Mouse (Mus musculus) spleen, adult 2 months (tissue): Measurements from ENCODE around the gene Gm5475. TPM values are rescaled to one million over a fixed set of nuclear protein-coding genes. Genes with fewer than 3 reads are reported as not detected.

Experiments used
- DNase-seq, 2 experiments: peaks; one replicate each; pipeline versions ENCODE4 v3.0.0 to v3.0.0-alpha.2; 2012 to 2021; ENCODE audit warnings: low spot score in 2 of 2, low read depth in 1 of 2
- H3K27ac ChIP-seq: fragments of 200-500 bp; 2 replicates; pipeline ENCODE4 v1.5.1; 2012; ENCODE audit warnings: low read length, inconsistent platforms; ENCODE audit not compliant: insufficient read depth
- H3K27me3 ChIP-seq: fragments of 200-500 bp; 2 replicates; pipeline ENCODE4 v1.6.1; 2012; ENCODE audit warnings: mild to moderate bottlenecking, moderate library complexity, low read length, inconsistent platforms; ENCODE audit not compliant: control insufficient read depth, insufficient read depth
- H3K36me3 ChIP-seq: fragments of 200-500 bp; 2 replicates; pipeline ENCODE4 v1.6.1; 2012; ENCODE audit warnings: mild to moderate bottlenecking, low read length, inconsistent platforms; ENCODE audit not compliant: control insufficient read depth, insufficient read depth
- H3K4me1 ChIP-seq: fragments of 200-500 bp; 2 replicates; pipeline ENCODE4 v1.6.1; 2011; ENCODE audit warnings: inconsistent platforms; ENCODE audit not compliant: control insufficient read depth, insufficient read depth, insufficient read length
- H3K4me3 ChIP-seq: fragments of 200-500 bp; 2 replicates; pipeline ENCODE4 v1.5.1; 2011; ENCODE audit warnings: mild to moderate bottlenecking, inconsistent platforms; ENCODE audit not compliant: insufficient read depth, insufficient read length; ENCODE audit errors: extremely low read depth
- CTCF ChIP-seq: fragments of 200-500 bp; IDR thresholded peaks from 2 replicates; pipeline ENCODE4 v1.5.1; 2011; ENCODE audit warnings: mild to moderate bottlenecking, inconsistent platforms; ENCODE audit not compliant: insufficient read depth, insufficient read length, insufficient replicate concordance; ENCODE audit errors: extremely low read depth
- POLR2A ChIP-seq: fragments of 200-500 bp; IDR thresholded peaks from 2 replicates; pipeline ENCODE4 v1.6.1; 2011; ENCODE audit warnings: low read depth, low read length, inconsistent platforms
- WGBS: fragments of 180-500 bp; shearing (Covaris S2); methylation state at CpG from one replicate; pipeline ENCODE4 v1.1.7; 2018; 5-methylcytosine and 5-hydroxymethylcytosine counted together
- polyA plus RNA-seq: library from polyadenylated mRNA; depleted of rRNA; stranded (reverse); fragments of >200 nt; gene quantifications from 2 replicates; pipeline ENCODE4 v1.2.3, GENCODE M21; 2012; rRNA removed

The Gm5475 gene
- polyA plus RNA-seq, 1 experiment = not detected

DNA sequence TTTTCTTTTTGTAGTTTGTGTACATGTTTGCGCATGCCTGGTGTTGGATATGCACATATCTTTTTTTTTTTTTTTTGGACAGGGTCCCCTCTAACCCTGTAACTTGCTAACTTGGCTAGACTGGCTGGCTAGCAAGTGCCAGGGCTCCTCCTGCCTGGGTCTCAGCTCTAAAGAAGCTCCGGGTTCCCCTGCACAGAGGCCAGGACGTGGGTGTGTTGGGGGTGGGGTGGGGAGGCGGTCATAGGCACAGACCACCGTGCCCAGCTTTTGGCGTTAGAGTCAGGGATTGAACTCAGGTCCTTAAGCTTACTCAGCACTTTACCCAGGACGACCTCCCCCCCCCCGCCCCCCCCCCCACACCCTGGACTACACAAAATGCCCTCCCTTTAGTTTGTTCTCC lies 45.8 kb downstream of the Gm5475 start:
- peaks cover 2% of the 10 kb centered on the region; the same call in 1 of the 2 replicates for H3K36me3 ChIP-seq
- TF ChIP-seq CTCF = no peak
- no peak for TF ChIP-seq POLR2A
- H3K4me1 ChIP-seq = peaks cover 7% of the 10 kb centered on the region
- H3K27ac ChIP-seq = no peak overlapping the region
- 42% methylated on average over 8 of the region's 8 CpGs for WGBS
- H3K4me3 ChIP-seq = no peak overlapping the region
- DNase-seq = no peak
- H3K27me3 ChIP-seq = no peaks in the 10 kb centered on the region

- Histone ChIP-seq H3K4me3 (peak within 1 kb of the TSS; percentile 98), H3K36me3 (peaks cover 2% of the 10 kb centered on the region; the same call in 1 of the 2 replicates), H3K27ac (peak within 1 kb of the TSS; percentile 95), H3K4me1 (peaks cover 7% of the 10 kb centered on the region), H3K27me3 (no peaks in the 10 kb centered on the region)
- peak; percentile 62 for TF ChIP-seq POLR2A
- TF ChIP-seq CTCF = peak; percentile 93
- WGBS = 2% methylated on average over 84 of the region's 84 CpGs
- peak; percentile 77 to 85 for DNase-seq
These were observed 46.6 kb downstream of the Gm5475 start, which contains the start of gene Letmd1 for GRCm38 (mm10) chr15:100468295-100469188. Gene Letmd1, plus strand, starts transcription at chr15:100469023.

DNA sequence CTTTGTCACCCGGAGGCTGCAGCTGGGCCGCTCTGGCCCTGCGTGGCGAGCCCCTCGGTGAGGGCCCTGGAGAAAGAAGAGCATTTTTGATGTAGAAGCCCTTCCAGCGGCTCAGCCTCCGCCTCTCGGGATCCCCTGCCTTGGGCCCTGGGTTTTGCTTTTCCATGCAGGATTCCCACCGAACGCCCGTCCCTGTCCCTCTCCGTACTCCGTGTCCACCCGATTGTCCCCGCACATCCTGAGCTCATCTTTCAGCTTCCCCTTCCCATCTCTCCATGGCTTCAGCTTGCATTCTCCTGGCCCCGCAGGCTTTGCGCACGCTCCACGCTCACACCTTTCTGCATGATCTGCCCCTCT lies 47.2 kb downstream of the Gm5475 start:
- no peak for DNase-seq
- peak overlapping the region; percentile 95; the same call in 1 of the 2 replicates for H3K27ac ChIP-seq

DNA sequence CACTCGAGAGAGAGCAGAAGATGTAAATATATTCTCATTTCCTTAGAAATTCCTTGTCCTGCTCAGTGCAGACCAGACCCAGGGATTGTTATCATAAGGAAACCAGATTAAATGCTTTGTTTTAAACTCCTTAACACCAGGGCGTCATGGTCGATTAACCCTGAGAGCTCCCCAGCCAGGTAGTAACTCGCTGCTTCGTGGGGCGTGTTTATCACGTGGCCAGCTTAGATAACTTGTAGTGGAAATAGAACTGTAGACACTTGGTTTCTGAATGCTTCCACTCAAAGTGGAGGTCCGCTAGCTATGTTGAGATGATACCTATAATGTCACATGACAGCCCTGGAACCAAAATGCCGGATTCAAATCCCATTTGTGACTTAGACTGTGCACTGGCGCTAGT lies 48.1 kb downstream of the Gm5475 start:
- no peak for TF ChIP-seq CTCF
- TF ChIP-seq POLR2A = no peak
- WGBS = 89% methylated on average over 10 of the region's 10 CpGs
- peaks cover 7% of the 10 kb centered on the region for H3K36me3 ChIP-seq
- H3K27ac ChIP-seq = no peak overlapping the region
- H3K4me1 ChIP-seq = peaks cover 7% of the 10 kb centered on the region
- no peaks in the 10 kb centered on the region for H3K27me3 ChIP-seq
- DNase-seq = no peak
- no peak overlapping the region for H3K4me3 ChIP-seq

More for the DNA sequence above, 47.2 kb downstream of the Gm5475 start:
- Histone ChIP-seq H3K36me3 (peaks cover 3% of the 10 kb centered on the region; the same call in 1 of the 2 replicates), H3K4me1 (peaks cover 7% of the 10 kb centered on the region), H3K27me3 (no peaks in the 10 kb centered on the region), H3K4me3 (peak overlapping the region; percentile 98)
- no peak for TF ChIP-seq CTCF
- TF ChIP-seq POLR2A = no peak
- WGBS = 2% methylated on average over 18 of the region's 19 CpGs

DNA sequence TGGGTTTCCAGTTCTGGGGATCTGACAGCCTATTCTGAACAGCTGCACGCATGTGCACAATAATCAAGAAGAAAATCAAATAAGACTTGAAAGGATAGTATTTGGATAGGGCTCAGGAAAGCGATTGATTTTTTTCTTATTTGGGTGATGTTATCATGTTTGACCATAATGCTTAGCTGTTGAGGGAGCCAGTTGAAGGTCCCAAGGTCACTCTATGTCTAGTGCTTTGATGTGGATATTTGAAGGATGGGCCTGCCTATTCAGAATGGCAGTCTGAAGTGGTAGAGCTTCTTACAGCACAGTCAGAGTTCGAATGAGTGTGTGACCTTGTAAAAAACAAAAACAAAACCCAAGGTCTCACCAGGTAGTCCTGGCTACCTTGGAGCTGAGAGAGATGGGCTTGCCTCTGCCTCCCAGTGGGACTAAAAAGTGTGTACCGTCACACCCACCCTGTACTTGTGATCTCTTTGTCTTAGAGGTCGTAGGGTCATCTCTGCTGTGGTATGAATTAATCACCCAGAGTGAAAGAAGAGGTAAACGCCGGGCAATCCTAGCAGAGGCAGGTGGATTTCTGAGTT lies 52.1 kb downstream of the Gm5475 start:
- H3K4me1 ChIP-seq = peaks cover 7% of the 10 kb centered on the region
- H3K27ac ChIP-seq = no peak overlapping the region
- peaks cover 28% of the 10 kb centered on the region for H3K36me3 ChIP-seq
- H3K27me3 ChIP-seq = no peaks in the 10 kb centered on the region
- no peak for TF ChIP-seq POLR2A
- no peak for TF ChIP-seq CTCF
- 91% methylated on average over 7 of the region's 7 CpGs for WGBS
- no peak for DNase-seq
- H3K4me3 ChIP-seq = no peak overlapping the region

Other genes with a start within 250 kb of the Gm5475 start
- gene Atf1, start 194.3 kb upstream of the Gm5475 start, polyA plus RNA-seq = 44.5 and 54.6 TPM in 2 replicates
- gene Tmprss12, start 141.3 kb upstream of the Gm5475 start, polyA plus RNA-seq = not detected in 2 replicates
- 13.6 and 16.9 TPM in 2 replicates for gene Mettl7a1, start 118.0 kb upstream of the Gm5475 start, polyA plus RNA-seq
- gene Mettl7a3, start 87.2 kb upstream of the Gm5475 start, polyA plus RNA-seq = 0.08 TPM in 1 of 2 replicates, not detected in the other
- gene Methig1, start 69.0 kb upstream of the Gm5475 start, polyA plus RNA-seq = not detected in 2 replicates
- not detected in 2 replicates for gene Mettl7a2, start 68.9 kb upstream of the Gm5475 start, polyA plus RNA-seq
- gene Higd1c, start 57.6 kb upstream of the Gm5475 start, polyA plus RNA-seq = not detected in 2 replicates
- 24.9 and 27.4 TPM in 2 replicates for gene Slc11a2, start 2.9 kb downstream of the Gm5475 start, polyA plus RNA-seq
- 35.4 and 41.9 TPM in 2 replicates for gene Letmd1, start 46.9 kb downstream of the Gm5475 start, polyA plus RNA-seq
- 1.7 and 2.0 TPM in 2 replicates for gene Csrnp2, start 73.3 kb downstream of the Gm5475 start, polyA plus RNA-seq
- 3.8 and 4.5 TPM in 2 replicates for gene Tfcp2, start 129.9 kb downstream of the Gm5475 start, polyA plus RNA-seq
- 31.8 and 38.4 TPM in 2 replicates for gene Pou6f1, start 177.8 kb downstream of the Gm5475 start, polyA plus RNA-seq
- gene Dazap2, start 193.2 kb downstream of the Gm5475 start, polyA plus RNA-seq = 612 and 971 TPM in 2 replicates
- gene Smagp, start 214.8 kb downstream of the Gm5475 start, polyA plus RNA-seq = 29.2 and 33.1 TPM in 2 replicates
- 101 TPM in 2 replicates for gene Bin2, start 247.4 kb downstream of the Gm5475 start, polyA plus RNA-seq